Mouse (Mus musculus): ENCODE measurements around the gene Amotl1. TPM values are rescaled to one million over a fixed set of nuclear protein-coding genes. Genes with fewer than 3 reads are reported as not detected.

The Amotl1 gene
- polyA plus RNA-seq (2015; fragmentation: Illumina TruSeq; extraction: RNeasy Lipid Tissue Mini Kit (QIAGEN cat#74804); ENCODE audit: insufficient read depth, low read depth, low replicate concordance): 10.3 TPM

DNA sequence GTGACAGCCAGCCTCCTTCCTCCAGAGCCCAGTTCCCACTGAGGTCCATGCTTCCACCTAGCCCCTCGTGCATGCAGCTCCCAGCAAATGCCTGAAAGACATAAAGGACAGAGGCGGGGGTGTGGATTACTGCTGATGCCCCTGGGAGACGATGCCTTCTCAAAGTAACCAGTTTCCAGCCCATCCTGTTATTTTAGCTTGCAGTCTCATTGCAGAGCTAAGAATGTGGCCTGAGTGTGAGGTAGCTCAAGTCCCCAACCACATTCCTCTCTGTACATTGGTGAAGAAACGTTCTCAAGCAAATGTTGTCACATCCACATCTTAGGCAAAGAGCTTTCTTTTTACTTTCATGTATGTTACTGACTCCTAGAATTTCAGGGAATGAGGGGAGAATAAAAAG is at the start of gene Amotl1:
Gene Amotl1, minus strand, starts transcription at position 101 of the 400 bp plus-strand sequence.

DNA sequence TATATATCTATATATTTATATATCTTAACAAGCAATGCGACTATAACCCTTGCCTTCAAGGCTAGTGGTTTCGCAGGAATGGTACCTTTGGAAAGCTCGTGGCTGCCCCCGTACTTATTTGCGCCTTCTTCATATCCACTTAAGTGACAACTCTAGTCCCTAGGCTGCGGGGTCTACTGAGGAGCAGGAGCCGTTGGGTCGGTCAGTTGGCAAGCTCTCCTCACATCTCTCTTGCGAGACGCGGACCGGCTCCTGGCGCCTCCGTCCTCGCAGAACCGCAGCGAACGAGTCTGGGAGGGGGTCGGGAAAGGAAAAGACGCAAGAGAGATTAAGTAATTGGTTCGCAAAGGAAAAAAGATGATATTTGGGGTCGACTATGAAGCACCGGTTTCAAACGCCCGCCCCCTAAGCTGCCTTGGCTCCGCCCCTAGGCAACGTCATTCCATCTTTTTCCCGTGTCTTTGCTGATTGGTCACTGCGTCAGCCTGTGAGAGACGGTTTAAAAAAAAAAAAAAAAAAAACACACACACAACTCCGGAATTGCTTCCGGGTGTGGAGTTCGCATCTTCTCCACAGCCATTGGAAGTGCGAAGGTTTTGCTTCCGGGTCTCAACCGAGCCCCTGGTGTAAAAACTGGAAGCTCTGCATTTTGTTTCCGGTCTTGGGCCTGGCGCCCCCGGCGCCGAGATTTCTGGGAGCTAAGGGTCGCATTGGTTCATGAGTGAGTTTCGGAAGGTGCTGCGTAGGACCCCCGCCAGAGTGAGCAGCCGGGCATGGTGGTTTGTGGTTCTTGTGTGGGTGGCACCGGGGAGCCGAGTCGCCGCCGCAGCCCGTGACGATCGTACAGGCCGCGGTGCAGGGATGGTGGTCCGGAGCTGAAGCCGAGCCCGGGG is 144.6 kb downstream of the Amotl1 start, which contains the start of the genes Kdm4d and Cwc15:
Gene Kdm4d, minus strand, starts transcription at position 460 of the 893 bp plus-strand sequence.
Gene Cwc15, plus strand, starts transcription at position 595 of the 893 bp plus-strand sequence.

Other genes with a start within 250 kb of the Amotl1 start
- not detected for gene Kdm4d, start 144.6 kb downstream of the Amotl1 start, polyA plus RNA-seq (2015; fragmentation: Illumina TruSeq; extraction: RNeasy Lipid Tissue Mini Kit (QIAGEN cat#74804); ENCODE audit: insufficient read depth, low read depth, low replicate concordance)
- 41.1 TPM for gene Cwc15, start 144.4 kb downstream of the Amotl1 start, polyA plus RNA-seq (2015; fragmentation: Illumina TruSeq; extraction: RNeasy Lipid Tissue Mini Kit (QIAGEN cat#74804); ENCODE audit: insufficient read depth, low read depth, low replicate concordance)
- gene Piwil4, start 95.7 kb upstream of the Amotl1 start, polyA plus RNA-seq (2015; fragmentation: Illumina TruSeq; extraction: RNeasy Lipid Tissue Mini Kit (QIAGEN cat#74804); ENCODE audit: insufficient read depth, low read depth, low replicate concordance): not detected
- 0.78 TPM for gene Fut4, start 107.3 kb upstream of the Amotl1 start, polyA plus RNA-seq (2015; fragmentation: Illumina TruSeq; extraction: RNeasy Lipid Tissue Mini Kit (QIAGEN cat#74804); ENCODE audit: insufficient read depth, low read depth, low replicate concordance)
- gene 1700012B09Rik, start 126.0 kb upstream of the Amotl1 start, polyA plus RNA-seq (2015; fragmentation: Illumina TruSeq; extraction: RNeasy Lipid Tissue Mini Kit (QIAGEN cat#74804); ENCODE audit: insufficient read depth, low read depth, low replicate concordance): not detected
- gene Mre11a, start 139.6 kb upstream of the Amotl1 start, polyA plus RNA-seq (2015; fragmentation: Illumina TruSeq; extraction: RNeasy Lipid Tissue Mini Kit (QIAGEN cat#74804); ENCODE audit: insufficient read depth, low read depth, low replicate concordance): 3.4 TPM
- gene Ankrd49, start 139.8 kb upstream of the Amotl1 start, polyA plus RNA-seq (2015; fragmentation: Illumina TruSeq; extraction: RNeasy Lipid Tissue Mini Kit (QIAGEN cat#74804); ENCODE audit: insufficient read depth, low read depth, low replicate concordance): 3.8 TPM
- gene Gpr83, start 215.2 kb upstream of the Amotl1 start, polyA plus RNA-seq (2015; fragmentation: Illumina TruSeq; extraction: RNeasy Lipid Tissue Mini Kit (QIAGEN cat#74804); ENCODE audit: insufficient read depth, low read depth, low replicate concordance): not detected

All from pancreas, adult 10 weeks (tissue).